Mouse (Mus musculus) myocyte (in vitro differentiated cells): ENCODE results near the gene Fam163a. TPM values are rescaled to one million over a fixed set of nuclear protein-coding genes. Genes with fewer than 3 reads are reported as not detected.

Experiments
- H3K27me3 ChIP-seq: one replicate; pipeline ENCODE4 v1.6.1; 2011; ENCODE audit not compliant: control insufficient read depth, insufficient read depth, insufficient read length
- H3K36me3 ChIP-seq: one replicate; pipeline ENCODE4 v1.6.1; 2011; ENCODE audit not compliant: control insufficient read depth, insufficient read depth
- H3K4me2 ChIP-seq: one replicate; pipeline ENCODE4 v1.6.1; 2011; ENCODE audit warnings: low read depth, control low read depth
- H3K4me3 ChIP-seq: one replicate; pipeline ENCODE4 v1.5.1; 2011; ENCODE audit warnings: mild to moderate bottlenecking, control low read depth, moderate library complexity
- H3K79me2 ChIP-seq: one replicate; pipeline ENCODE4 v1.6.1; 2011; ENCODE audit not compliant: control insufficient read depth, insufficient read depth
- H3ac ChIP-seq: one replicate; pipeline ENCODE4 v1.6.1; 2011; ENCODE audit not compliant: control insufficient read depth, insufficient read length
- CEBPB ChIP-seq: IDR thresholded peaks from 2 replicates; pipeline ENCODE4 v1.6.1; 2011; ENCODE audit warnings: mild to moderate bottlenecking, moderate library complexity; ENCODE audit not compliant: poor library complexity, insufficient read depth, severe bottlenecking
- E2F4 ChIP-seq: IDR thresholded peaks from one replicate; pipeline ENCODE4 v1.6.1; 2011; ENCODE audit warnings: mild to moderate bottlenecking, control low read depth, moderate library complexity; ENCODE audit not compliant: insufficient read depth
- MAX ChIP-seq: IDR thresholded peaks from one replicate; pipeline ENCODE4 v1.6.1; 2011; ENCODE audit warnings: low read depth, mild to moderate bottlenecking, control low read depth
- MYOD1 ChIP-seq, 3 experiments: IDR thresholded peaks; one replicate each; pipeline ENCODE4 v1.6.1; 2011; ENCODE audit warnings: control low read depth in 2 of 3, low read depth in 2 of 3, mild to moderate bottlenecking in 2 of 3, moderate library complexity in 1 of 3; ENCODE audit not compliant: insufficient read length in 2 of 3, control insufficient read depth in 1 of 3
- MYOG ChIP-seq, 3 experiments: IDR thresholded peaks; one replicate each; pipeline ENCODE4 v1.6.1; 2011; ENCODE audit warnings: control low read depth in 2 of 3, low read depth in 2 of 3, mild to moderate bottlenecking in 2 of 3; ENCODE audit not compliant: insufficient read length in 2 of 3, control insufficient read depth in 1 of 3, insufficient read depth in 1 of 3
- POLR2A ChIP-seq: IDR thresholded peaks from one replicate; pipeline ENCODE4 v1.6.1; 2011; ENCODE audit warnings: low read depth, mild to moderate bottlenecking, control low read depth, moderate library complexity; ENCODE audit not compliant: insufficient read length
- POLR2AphosphoS2 ChIP-seq: IDR thresholded peaks from one replicate; pipeline ENCODE4 v1.6.1; 2011; ENCODE audit warnings: low read depth, control low read depth; ENCODE audit not compliant: insufficient read length
- REST ChIP-seq: IDR thresholded peaks from one replicate; pipeline ENCODE4 v1.6.1; 2011; ENCODE audit warnings: mild to moderate bottlenecking, control low read depth, moderate library complexity; ENCODE audit not compliant: insufficient read depth, insufficient read length
- SRF ChIP-seq: IDR thresholded peaks from one replicate; pipeline ENCODE4 v1.6.1; 2011; ENCODE audit warnings: low read depth; ENCODE audit not compliant: control insufficient read depth, insufficient read length
- TCF12 ChIP-seq: IDR thresholded peaks from one replicate; pipeline ENCODE4 v1.6.1; 2011; ENCODE audit warnings: mild to moderate bottlenecking, control low read depth; ENCODE audit not compliant: poor library complexity, insufficient read depth, severe bottlenecking
- TCF3 ChIP-seq: IDR thresholded peaks from one replicate; pipeline ENCODE4 v1.6.1; 2011; ENCODE audit warnings: low read depth, control low read depth; ENCODE audit not compliant: insufficient read length
- USF1 ChIP-seq: IDR thresholded peaks from one replicate; pipeline ENCODE4 v1.6.1; 2011; ENCODE audit warnings: low read depth, mild to moderate bottlenecking, control low read depth, moderate library complexity
- polyA plus RNA-seq: library from polyadenylated mRNA; unstranded; fragments of >200 nt; fragmentation: generic; extraction: Trizol; gene quantifications from one replicate; pipeline ENCODE4 v1.2.1, GENCODE M21; 2012; ENCODE audit warnings: missing spikeins

Gene Fam163a
- polyA plus RNA-seq, 1 experiment: not detected

DNA sequence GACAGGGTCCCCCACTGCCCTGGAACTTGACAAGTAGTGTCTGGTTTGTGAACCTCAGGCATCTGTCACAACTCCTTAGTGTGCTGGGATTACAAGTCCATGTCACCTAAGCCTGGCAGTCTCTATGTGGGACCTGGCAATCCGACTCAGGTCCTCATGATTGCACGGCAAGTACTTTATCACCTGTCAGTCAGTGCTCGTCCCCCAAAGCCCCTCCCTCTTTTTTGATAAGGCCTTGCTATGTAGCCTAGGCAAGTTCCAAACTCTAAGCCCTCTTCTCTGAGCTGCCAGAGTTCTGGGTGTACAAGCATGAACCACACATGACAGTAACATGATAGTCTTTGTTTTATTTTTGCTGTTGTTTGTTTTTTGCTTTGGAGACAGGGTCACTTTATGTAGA lies 88.1 kb downstream of the Fam163a start:
- no peak for TF ChIP-seq MAX
- TF ChIP-seq TCF3: no peak
- no peak for TF ChIP-seq USF1
- TF ChIP-seq REST: no peak
- no peak for TF ChIP-seq POLR2A
- TF ChIP-seq POLR2AphosphoS2: no peak
- TF ChIP-seq MYOD1 (IDR thresholded peaks at IDR 0.05; ENCODE audit: control insufficient read depth in 1 of 3, insufficient read length in 2 of 3, low read depth in 2 of 3): no peak
- no peak for TF ChIP-seq E2F4
- TF ChIP-seq SRF: no peak
- TF ChIP-seq MYOG (IDR thresholded peaks at IDR 0.05; ENCODE audit: control insufficient read depth in 1 of 3, insufficient read depth in 1 of 3, insufficient read length in 2 of 3, low read depth in 2 of 3): no peak
- TF ChIP-seq TCF12: no peak
- no peak for TF ChIP-seq CEBPB
- no peaks in the 10 kb centered on the region for H3K79me2 ChIP-seq
- H3K27me3 ChIP-seq: no peaks in the 10 kb centered on the region

DNA sequence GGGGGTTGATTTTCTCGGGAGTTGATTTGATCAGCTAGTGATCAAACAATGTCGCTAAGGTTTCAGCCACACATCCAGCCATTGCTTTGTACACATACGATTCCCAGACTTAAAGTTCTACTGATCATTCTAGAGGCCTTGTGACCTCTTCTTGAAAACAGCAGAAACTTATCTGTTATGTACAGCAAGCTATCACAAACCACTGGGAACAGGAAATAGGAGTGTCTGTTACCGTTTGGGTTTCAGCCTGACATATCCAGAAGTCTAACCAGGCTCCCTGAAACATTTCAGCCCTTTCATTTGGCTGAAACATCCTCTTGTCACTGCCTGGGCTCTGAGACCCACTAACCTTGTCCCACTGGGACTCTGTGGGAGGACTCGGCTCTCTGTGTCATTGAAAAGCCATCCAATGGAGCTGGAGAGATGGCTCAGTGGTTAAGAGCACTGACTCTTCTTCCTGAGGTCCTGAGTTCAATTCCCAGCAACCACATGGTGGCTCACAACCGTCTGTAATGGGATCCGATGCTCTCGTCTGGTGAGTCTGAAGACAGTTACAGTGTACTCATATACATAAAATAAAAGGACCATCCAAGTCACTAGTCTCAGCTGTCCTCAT lies 90.8 kb downstream of the Fam163a start:
- no peaks in the 10 kb centered on the region for H3K36me3 ChIP-seq
- no peaks in the 10 kb centered on the region for H3K27me3 ChIP-seq
- no peak overlapping the region for H3K4me3 ChIP-seq
- no peaks in the 10 kb centered on the region for H3K79me2 ChIP-seq
- no peak overlapping the region for H3ac ChIP-seq
- no peak for TF ChIP-seq TCF12
- TF ChIP-seq CEBPB: no peak
- TF ChIP-seq MYOD1 (IDR thresholded peaks at IDR 0.05; ENCODE audit: control insufficient read depth in 1 of 3, insufficient read length in 2 of 3, low read depth in 2 of 3): no peak
- TF ChIP-seq MAX: no peak
- no peak for TF ChIP-seq E2F4
- no peak overlapping the region for H3K4me2 ChIP-seq

More for the DNA sequence above, 88.1 kb downstream of the Fam163a start:
- no peak overlapping the region for H3ac ChIP-seq
- H3K36me3 ChIP-seq: no peaks in the 10 kb centered on the region
- no peak overlapping the region for H3K4me2 ChIP-seq
- no peak overlapping the region for H3K4me3 ChIP-seq

DNA sequence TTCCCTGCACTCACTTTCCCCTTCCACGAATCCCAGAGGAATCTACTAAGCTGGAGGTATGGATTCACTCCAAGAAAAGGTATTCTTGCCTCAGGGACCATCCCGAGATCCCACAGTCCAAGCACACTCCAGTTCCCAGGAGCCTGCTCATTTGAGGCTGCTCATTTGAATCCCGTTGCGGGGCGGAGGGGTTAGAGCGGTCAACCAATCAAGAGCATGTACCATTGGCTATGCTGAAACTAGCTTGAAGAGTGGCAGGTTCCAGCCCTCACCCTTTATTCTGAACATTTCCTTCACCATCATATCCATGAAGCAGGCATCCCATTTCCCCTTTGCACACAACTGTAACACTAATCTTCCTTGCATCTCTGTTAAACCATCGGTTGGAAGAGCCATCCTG lies 92.7 kb downstream of the Fam163a start:
- no peak for TF ChIP-seq CEBPB
- Histone ChIP-seq H3ac (no peak overlapping the region), H3K4me2 (no peak overlapping the region), H3K79me2 (no peaks in the 10 kb centered on the region), H3K36me3 (no peaks in the 10 kb centered on the region), H3K27me3 (no peaks in the 10 kb centered on the region), H3K4me3 (no peak overlapping the region)

DNA sequence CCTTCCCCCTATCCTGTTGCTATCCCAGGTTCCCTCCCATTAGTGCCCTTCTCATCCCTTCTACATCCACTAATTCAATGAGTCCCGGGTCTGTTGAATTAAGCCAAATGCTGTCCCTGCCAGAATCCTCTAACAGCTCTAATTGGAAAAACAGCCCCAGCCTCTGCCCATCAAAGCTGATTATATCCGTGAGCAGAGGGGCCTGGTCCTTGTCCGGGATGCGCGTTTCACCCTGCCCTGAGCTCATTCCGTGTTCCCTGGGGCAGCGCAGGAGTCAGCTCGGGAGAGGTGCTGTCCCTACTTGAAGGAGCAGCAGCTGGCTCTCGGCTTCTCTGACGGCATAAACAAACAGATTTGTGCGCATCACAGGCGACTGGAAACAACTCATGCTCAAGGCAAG lies 93.1 kb downstream of the Fam163a start:
- TF ChIP-seq TCF3: no peak
- TF ChIP-seq TCF12: no peak
- no peak for TF ChIP-seq CEBPB
- TF ChIP-seq E2F4: no peak
- no peak for TF ChIP-seq MYOG (IDR thresholded peaks at IDR 0.05; ENCODE audit: control insufficient read depth in 1 of 3, insufficient read depth in 1 of 3, insufficient read length in 2 of 3, low read depth in 2 of 3)
- no peak for TF ChIP-seq USF1
- TF ChIP-seq SRF: no peak
- TF ChIP-seq REST: no peak
- no peak for TF ChIP-seq MAX
- TF ChIP-seq POLR2A: no peak
- no peak for TF ChIP-seq MYOD1 (IDR thresholded peaks at IDR 0.05; ENCODE audit: control insufficient read depth in 1 of 3, insufficient read length in 2 of 3, low read depth in 2 of 3)
- TF ChIP-seq POLR2AphosphoS2: no peak
- no peak overlapping the region for H3K4me2 ChIP-seq
- no peaks in the 10 kb centered on the region for H3K36me3 ChIP-seq
- H3K4me3 ChIP-seq: no peak overlapping the region
- no peaks in the 10 kb centered on the region for H3K27me3 ChIP-seq
- no peaks in the 10 kb centered on the region for H3K79me2 ChIP-seq
- no peak overlapping the region for H3ac ChIP-seq

GRCm38 (mm10) chr1:156111090-156111489 lies 93.7 kb downstream of the Fam163a start:
- Histone ChIP-seq H3K4me2 (no peak overlapping the region), H3K79me2 (no peaks in the 10 kb centered on the region), H3K4me3 (no peak overlapping the region), H3K36me3 (no peaks in the 10 kb centered on the region), H3ac (no peak overlapping the region), H3K27me3 (no peaks in the 10 kb centered on the region)
- no peak for TF ChIP-seq E2F4
- TF ChIP-seq CEBPB: no peak
- no peak for TF ChIP-seq MYOG (IDR thresholded peaks at IDR 0.05; ENCODE audit: control insufficient read depth in 1 of 3, insufficient read depth in 1 of 3, insufficient read length in 2 of 3, low read depth in 2 of 3)
- TF ChIP-seq MYOD1 (IDR thresholded peaks at IDR 0.05; ENCODE audit: control insufficient read depth in 1 of 3, insufficient read length in 2 of 3, low read depth in 2 of 3): no peak
- TF ChIP-seq POLR2AphosphoS2: no peak
- no peak for TF ChIP-seq POLR2A
- TF ChIP-seq SRF: no peak
- no peak for TF ChIP-seq TCF12
- no peak for TF ChIP-seq TCF3
- TF ChIP-seq REST: no peak
